Mouse (Mus musculus) spleen, adult 2 months (tissue): ENCODE data around the gene Cd300ld4.

Source experiments
- CTCF ChIP-seq: fragments of 200-500 bp; IDR thresholded peaks from 2 replicates; pipeline ENCODE4 v1.5.1; 2011; ENCODE audit warnings: mild to moderate bottlenecking, inconsistent platforms; ENCODE audit not compliant: insufficient read depth, insufficient read length, insufficient replicate concordance; ENCODE audit errors: extremely low read depth
- POLR2A ChIP-seq: fragments of 200-500 bp; IDR thresholded peaks from 2 replicates; pipeline ENCODE4 v1.6.1; 2011; ENCODE audit warnings: low read depth, low read length, inconsistent platforms

GRCm38 (mm10) chr11:115004070-115004469 is 22.7 kb downstream of the Cd300ld4 start:
- TF ChIP-seq POLR2A: no peak
- no peak for TF ChIP-seq CTCF
